Mouse (Mus musculus) neural tube, postnatal 0 days (tissue): Measurements from ENCODE around the gene Dcdc2c. TPM values are rescaled to one million over a fixed set of nuclear protein-coding genes. Genes with fewer than 3 reads are reported as not detected.

Source experiments
- polyA plus RNA-seq: library from polyadenylated mRNA; unstranded; fragments of >200 nt; fragmentation: Nextera tagmentation; extraction: Ambion mirVana; gene quantifications from 2 replicates; pipeline ENCODE4 v1.2.1, GENCODE M21; 2015

The Dcdc2c gene
- not detected in 2 replicates for polyA plus RNA-seq

DNA sequence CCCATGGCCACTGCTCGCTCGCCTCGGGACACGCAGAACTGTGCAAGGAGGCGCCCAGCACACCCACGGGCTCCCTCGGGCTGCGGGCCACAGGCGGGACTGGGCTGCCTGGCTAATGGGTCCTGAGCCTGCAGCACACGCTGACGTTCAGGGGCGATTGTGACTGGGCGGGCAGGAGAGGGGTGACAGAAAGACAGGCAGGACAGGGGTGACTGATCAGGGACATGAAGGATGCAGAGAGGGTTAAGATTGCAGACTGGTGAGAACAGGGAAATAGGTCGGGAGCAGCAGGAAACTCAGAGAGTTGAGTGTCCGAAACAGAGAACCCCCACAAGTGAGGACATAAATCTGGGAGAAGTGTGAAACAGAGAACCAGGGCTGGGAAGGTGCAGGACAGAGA lies at the start of gene Dcdc2c:
Dcdc2c (minus strand) TSS at position 101 of the 400 bp plus-strand sequence.

DNA sequence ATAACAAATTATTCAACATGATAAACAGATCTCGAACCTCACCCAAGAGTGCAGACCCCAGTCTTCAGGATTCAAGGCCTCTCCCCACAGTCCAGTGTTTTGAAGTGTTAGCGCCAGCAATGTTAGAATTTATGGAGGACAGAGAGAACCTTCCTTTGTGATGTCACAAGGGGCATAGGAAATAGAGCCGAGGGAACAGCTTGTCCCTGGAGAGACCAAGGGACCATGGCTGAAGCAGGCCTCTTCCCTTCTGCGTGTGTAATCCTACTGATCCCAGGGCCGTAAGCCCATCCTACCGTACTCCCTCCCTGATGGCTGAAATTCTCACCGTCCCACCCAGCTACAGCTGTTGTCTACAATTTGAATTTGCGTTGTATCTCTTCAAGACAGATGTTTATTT lies 30.2 kb upstream of the Dcdc2c start, which contains the start of gene Allc:
Allc (minus strand) TSS at position 101 of the 400 bp plus-strand sequence.

Other genes starting within 250 kb of the Dcdc2c start
- gene Allc, start 30.1 kb upstream of the Dcdc2c start, polyA plus RNA-seq = 0.28 TPM in 1 of 2 replicates, not detected in the other
- 1.1 and 1.5 TPM in 2 replicates for gene Colec11, start 71.0 kb upstream of the Dcdc2c start, polyA plus RNA-seq
- gene Rps7, start 83.6 kb upstream of the Dcdc2c start, polyA plus RNA-seq = 448 and 525 TPM in 2 replicates
- gene Rnaseh1, start 97.2 kb upstream of the Dcdc2c start, polyA plus RNA-seq = 15.7 and 18.2 TPM in 2 replicates
- gene Adi1, start 122.8 kb upstream of the Dcdc2c start, polyA plus RNA-seq = 29.7 and 31.6 TPM in 2 replicates
- 30.7 and 35.9 TPM in 2 replicates for gene Trappc12, start 198.1 kb upstream of the Dcdc2c start, polyA plus RNA-seq
- gene Eipr1, start 199.4 kb upstream of the Dcdc2c start, polyA plus RNA-seq = 53.4 and 59.6 TPM in 2 replicates